Mouse (Mus musculus) spleen, postnatal 4 days (tissue): Measurements from ENCODE around the gene Igfals.

Source experiments
- DNase-seq, 2 experiments: peaks; one replicate each; pipeline ENCODE4 v3.0.0; 2022; ENCODE audit warnings: low spot score in 2 of 2

The Igfals gene

DNA sequence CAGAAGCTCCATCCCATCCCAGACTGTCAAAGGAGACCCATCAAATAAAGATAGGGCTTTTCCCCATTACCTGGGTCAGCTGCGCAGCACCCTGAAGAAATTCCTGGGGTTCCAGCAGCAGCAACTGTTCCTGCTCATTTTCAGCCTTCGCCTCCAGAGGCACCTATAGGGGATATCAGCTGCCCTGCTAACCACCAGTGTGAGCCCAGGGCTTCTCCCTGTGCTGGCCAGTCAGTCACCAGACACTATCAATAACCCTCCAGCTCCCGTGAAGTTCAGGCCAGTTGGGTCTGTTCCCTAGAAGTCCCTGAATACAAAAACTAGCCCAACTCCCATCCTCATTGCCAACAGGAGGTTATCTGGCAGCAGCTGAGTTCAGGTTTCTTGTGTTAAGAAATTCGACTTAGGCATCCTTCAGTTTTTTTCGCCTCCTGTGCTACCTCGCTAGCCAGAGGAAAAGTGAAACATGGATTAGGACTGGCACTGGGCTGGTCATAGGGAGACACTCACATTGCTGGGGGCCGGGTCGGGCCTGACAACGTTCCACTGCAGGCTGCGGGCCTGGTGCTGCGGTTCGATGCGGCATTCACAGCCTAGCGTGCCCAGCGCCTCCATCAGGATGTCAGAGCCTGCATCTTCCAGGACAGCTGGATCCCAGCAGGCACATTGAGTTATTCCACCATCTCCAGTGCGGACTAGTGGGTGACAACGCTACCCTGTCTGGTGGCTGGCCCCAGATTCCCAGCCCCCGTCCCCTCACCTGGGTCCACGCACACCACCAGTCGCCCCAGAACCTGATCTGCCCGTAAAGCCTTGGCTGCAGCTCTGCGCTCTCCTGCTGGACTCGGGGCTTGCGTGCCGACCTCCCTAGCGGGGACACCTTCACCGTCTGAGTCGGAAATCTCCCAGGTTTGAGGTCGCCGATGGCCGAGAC lies 28.5 kb downstream of the Igfals start:
- DNase-seq: peak in 1 of 2 experiments; percentile 77

DNA sequence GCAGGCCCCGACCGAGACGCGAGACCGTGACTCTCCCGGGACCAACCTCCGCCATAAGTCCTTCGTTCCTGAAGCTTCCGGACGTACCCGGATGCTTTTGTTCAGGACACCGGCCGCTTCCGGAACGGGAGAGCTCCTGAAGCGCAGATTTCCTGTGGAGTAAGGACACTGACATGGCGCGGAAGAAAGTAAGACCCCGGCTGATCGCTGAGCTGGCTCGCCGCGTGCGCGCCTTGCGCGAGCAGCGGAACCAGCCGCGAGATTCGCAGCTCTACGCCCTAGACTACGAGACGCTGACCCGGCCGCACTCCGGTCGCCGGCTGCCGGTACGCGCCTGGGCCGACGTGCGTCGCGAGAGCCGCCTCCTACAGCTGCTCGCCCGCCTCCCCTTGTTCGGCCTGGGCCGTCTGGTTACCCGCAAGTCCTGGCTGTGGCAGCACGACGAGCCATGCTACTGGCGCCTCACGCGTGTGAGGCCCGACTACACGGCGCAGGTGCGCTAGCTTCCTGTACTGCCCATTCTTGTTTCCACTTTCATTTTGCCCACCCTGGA lies 29.3 kb downstream of the Igfals start, which contains the start of the genes Eme2 and Mrps34:
TSS of gene Eme2 (minus strand) at position 93 of the 553 bp plus-strand sequence.
TSS of gene Mrps34 (plus strand) at position 122 of the 553 bp plus-strand sequence.
- peak; percentile 76 to 87 for DNase-seq

DNA sequence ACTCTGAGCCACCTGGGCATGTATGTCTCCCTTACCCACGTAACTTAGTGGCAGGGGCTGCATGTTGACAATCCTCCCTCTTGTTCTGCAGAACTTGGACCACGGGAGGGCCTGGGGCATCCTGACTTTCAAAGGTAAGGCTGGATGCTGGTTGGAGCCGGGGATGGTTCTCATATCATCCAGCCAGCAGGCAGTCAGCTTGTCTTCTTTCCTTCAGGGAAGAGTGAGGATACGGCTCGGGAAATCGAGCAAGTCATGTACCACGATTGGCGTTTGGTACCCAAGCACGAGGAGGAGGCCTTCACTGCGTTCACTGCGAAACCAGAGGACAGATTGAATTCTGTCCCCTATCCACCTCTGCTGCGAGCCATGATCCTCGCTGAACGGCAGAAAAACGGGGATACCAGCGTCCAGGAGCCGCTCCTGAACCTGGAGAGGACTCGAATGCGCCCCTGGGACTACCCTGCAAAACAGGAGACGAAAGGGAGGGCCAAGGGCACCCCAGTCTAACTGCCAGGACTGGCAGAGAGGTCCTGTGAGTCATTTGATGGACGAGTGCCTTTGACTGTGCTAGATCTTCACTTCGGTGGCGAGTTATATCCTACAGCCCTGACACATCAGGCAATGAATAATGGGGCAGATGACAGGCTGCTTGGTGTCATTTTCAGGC lies 29.9 kb downstream of the Igfals start:
- peak in 1 of 2 experiments; percentile 72 for DNase-seq

DNA sequence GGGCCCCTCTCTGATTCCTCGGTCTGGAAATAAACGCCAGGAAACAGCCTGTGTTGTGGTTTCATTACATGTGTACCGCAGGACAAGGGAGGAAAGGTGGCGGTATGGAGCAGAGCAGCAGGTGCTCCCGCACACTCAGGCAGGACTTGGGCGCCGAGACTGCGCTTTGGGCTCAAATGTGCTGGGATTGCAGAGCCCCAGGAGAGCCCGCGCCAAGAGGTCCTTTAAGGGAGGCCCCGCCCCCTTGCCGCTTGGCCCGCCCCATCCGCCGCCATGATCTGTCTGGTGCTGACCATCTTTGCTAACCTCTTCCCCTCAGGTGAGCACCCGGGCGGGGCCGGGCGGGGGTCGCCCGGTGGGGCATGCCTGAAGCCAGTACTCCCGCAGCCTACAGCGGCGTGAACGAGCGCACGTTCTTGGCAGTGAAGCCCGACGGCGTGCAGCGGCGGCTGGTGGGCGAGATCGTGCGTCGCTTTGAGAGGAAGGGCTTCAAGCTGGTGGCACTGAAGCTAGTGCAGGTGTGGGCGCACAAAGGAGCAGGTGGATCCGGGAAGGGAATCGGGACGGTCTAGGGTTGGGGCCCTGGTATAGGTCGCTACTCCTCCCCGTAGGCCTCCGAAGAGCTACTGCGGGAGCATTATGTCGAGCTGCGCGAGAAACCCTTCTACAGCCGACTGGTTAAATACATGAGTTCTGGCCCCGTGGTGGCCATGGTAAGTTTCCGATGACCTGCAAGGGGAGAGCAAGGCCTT lies 30.6 kb downstream of the Igfals start, which contains the start of gene Nme3:
TSS of gene Nme3 (plus strand) at position 260 of the 752 bp plus-strand sequence.
- peak; percentile 84 to 91 for DNase-seq

DNA sequence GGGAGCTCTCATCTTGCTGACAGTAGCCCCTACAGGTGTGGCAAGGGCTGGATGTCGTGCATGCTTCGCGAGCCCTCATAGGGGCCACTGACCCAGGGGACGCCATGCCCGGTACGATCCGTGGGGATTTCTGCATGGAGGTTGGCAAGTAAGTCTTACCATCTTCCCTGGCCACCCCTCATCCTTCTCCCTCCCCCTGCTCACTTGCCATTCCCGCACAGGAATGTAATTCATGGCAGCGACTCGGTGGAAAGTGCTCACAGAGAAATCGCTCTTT lies 31.1 kb downstream of the Igfals start:
- DNase-seq: peak in 1 of 2 experiments; percentile 71

DNA sequence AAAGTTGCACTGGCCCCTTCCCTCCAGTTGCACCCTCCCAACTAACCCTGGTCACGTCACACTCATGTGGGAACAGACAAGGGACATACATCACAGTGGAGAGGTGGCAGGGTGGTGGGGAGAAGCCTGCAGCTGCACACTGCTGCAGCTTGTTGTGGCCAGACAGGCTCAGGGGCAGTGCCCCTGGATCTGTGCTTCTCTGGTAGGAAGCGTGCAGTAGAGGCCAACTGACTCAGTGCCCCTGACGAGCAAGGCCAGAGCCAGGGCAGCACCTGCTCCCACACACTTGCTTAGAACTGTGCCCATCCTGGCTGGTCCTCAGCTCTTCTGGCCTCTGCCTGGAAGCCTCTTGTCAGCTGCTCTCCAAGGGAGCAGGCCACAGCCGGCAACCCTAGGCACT lies 31.8 kb downstream of the Igfals start:
- peak in 1 of 2 experiments; percentile 64 for DNase-seq

DNA sequence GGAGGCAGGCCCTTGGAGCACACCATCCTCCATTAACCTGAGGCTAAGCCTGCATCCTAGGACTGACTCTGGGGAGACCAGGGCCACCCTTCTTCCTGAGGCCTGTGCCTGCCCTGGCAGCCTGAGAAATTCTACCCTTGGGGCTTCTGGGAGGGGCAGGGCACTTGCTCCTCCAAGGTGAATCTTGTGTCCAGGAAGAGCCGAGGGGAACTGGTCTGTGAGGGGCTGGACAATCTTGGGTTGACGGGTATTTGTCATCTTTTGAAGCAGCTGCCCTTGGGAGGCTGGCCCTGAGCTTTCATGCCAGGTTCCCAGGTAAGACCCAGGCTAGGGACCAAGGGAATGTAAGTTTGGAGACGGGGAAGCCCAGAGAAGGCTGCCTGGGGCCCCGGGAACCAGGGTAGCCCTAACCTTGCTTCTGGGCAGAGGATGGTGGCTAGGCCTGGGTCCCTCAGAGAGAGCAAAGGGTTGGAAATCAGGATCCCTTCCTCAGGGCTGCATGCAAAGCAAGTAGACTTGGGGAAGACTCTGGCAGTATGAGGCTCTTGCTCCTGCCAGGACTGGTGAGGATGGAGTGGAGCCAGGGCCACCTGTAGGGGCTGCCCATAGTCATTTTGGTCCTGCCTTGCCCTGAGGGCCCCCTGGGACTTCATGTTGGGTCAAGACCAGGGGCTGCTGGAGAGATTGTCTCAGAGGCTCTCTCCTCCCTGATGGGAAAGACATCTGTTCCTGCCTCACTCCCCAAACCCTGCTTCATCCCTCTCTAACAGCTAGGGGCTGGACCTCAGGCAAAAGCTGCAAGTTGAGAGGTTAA lies 32.5 kb downstream of the Igfals start:
- no peak for DNase-seq

DNA sequence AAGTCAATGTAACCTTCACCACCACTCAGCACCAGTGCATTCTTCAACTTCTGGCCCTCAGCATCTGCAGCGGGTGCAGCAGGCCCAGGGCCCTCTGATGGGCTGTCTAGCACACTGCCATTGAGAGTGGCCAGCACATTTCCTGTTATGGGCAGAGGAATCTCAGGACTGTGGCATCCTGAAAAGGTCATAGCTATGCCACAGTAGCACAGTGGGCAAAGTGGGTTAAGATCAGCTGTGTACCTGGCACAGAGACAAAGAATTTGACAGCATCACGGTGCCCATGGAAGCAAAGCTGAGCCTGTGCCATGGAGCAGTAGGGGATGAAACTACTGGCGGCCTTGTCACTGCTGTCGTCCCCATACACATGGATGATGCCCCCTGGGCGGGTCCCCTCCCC lies 33.4 kb downstream of the Igfals start:
- DNase-seq: peak in 1 of 2 experiments; percentile 59

DNA sequence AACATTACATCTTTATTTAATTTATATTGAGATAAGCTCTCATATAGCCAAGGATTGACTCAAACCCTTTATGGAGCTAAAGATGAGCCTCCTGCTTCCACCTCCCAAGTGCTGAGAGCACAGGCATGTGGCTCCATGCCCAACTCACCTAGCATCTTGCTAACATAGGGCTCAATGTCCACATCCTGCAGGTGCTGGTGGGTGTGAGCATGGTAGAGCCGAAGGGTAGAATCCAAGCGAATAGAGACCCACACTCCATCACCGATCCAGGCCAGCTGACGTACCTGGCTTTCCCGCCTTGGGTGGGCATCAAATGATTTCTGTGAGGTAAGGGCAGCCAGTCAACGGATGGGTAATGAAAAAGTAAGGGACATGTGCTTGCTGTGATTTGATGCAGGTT lies 34.2 kb downstream of the Igfals start:
- peak in 1 of 2 experiments; percentile 58 for DNase-seq

DNA sequence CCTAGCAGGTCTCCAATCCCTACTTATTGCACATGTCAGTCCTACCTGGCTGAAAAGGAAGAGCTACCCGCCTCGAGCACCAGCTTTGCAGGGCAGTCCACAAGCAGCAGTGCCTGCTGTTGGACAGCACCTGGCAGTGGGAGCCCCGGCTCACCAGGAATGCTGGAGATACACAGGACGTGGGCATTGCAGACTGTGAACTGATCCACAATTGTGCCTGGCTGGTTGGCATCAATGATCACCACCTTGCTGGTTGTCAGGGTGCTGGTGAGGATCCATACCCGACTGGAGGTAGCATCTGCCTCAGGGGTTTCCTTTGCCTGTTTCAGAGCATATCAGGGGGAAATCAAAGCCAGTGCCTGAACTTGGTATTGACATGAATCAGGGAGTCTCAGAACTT lies 36.3 kb downstream of the Igfals start:
- peak in 1 of 2 experiments; percentile 66 for DNase-seq

DNA sequence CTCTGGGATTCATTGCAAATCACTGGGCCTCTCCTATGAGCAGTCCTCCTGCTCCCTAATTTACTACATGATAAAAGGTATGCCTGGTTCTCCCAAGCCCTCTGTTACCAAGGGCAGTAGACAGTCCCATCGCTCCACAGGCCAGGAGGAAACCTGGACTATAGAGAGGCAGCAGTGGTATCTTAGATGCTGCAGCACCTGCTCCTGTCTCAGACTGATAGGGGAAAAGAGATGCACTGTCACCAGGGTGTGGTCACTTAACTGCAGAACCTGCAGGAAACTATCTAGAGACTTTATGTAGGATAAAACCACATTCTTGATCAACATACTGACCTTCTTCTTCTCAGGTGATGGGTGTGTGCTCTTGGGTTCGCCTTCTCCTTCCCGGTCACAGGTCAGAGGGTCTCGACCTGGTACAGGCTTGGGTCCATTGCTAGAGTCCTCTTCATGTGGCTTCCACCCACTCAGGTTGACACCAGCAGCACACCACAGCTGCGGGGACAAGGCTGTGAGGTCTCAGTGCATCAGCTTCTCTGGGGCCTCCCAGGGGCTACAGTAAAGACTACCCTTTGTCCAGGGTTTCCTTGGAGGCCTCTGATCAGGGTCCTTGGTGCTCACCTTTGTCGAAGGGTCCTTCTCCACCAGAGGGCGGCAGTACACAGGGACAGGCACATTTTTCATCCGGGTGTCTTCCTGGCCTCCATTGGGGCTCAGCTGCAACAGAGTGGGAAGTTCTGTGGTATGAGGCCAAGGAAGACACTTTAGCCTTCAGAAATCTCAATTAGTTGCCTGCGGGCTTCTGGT lies 37.1 kb downstream of the Igfals start:
- peak; percentile 78 to 86 for DNase-seq

DNA sequence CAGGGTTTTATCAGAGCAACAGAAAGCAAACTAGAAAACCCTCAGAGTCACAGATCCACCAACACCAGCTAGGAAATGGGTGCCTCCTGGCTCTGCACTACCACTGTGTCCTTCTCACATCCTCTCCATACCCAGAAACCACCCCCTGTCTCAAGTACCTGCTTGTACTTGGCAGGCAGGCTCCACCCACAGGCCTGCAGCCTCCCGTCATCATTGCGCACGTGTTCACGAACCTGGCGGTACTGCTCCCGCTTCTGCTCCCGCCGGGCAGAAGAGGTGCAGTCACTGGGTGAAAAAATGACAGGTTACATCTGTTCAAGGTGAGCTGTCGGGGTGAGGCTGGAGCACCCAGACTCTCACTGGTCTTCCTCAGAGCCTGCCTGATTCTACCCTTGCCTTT lies 38.0 kb downstream of the Igfals start:
- DNase-seq: peak in 1 of 2 experiments; percentile 66

DNA sequence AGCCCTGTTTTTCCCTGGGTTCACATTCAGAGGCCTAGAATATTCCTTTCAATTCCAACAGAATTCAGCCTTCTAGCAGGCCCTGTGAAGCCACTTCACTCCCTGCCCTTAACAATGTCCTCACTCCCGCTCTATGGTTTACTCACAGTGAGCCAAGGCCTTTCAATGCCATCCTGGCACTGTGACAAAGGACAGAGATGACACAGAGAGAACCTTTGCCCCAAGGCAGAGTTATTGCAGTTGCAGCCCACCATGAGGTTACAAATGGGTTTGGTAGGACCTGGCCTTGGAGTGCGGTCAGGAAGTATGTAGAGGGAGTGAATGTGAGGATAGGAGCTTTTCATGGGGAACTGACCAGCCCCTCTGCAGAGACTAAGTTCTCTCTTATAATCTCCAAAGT lies 41.8 kb downstream of the Igfals start:
- DNase-seq: no peak

DNA sequence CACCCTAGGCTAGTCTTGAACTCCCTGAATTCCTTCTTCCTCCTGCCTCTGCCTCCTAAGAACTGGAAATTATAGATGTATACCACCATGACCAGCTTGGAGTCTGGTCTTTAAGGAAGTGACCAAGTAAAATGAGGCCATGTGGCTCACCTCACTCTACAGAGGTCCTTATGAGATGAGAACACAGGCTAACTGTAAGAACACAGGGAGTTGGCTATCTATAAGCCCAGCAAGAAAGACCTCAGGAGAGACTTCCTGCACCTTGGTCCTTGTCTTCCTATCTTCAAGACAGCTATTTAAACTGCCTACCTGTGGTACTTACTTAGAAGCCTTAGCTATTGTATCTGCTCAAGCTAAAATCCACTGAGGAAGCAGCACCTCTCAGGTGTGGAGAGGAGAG lies 48.2 kb downstream of the Igfals start:
- DNase-seq: no peak

DNA sequence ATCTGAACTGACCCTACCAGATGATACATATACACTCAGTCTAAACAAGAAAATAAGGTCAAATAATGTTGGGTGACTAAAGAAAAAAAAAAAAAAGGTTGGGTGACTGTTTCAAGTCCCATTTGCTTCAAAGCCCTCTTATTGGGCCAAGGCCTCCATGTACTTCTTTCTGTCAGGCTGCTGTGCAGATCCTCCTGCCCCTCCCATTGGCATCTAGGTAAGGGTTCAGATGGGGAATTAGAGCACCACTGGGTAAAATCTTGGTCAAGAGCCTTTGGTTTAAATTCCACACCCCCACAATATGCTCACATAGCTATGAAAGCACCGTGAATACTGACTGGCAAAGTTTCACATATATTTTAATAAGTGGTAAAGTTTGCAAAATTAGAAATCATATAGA lies 57.4 kb downstream of the Igfals start:
- no peak for DNase-seq

DNA sequence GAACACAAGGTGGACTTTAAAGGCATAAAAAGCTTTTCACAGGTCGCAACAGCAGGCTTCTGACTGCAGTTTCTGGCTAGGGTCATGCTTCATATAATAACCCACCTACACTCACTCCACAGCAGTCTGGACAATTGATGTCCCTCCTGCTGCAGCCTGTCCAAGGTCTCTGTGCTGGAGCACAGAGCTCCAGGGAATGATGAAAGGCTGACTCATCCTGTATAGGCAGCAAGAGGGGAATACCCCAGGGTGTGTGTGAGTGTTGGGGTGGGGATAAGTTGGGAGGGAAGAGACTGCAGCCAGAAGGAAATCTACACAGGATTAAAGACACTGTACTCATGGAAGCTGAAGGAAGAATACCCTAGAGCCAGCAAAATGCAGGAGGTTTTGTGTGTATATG lies 63.7 kb downstream of the Igfals start:
- no peak for DNase-seq
